Mouse (Mus musculus) adrenal gland (tissue): ENCODE results near the gene Prf1.

Experiments
- intact Hi-C: fragments of 180-260 bp; cut with DNase I; formaldehyde crosslinking; loops from one replicate; pipeline ENCODE4 v1.15.1; 2025

Prf1 gene

DNA sequence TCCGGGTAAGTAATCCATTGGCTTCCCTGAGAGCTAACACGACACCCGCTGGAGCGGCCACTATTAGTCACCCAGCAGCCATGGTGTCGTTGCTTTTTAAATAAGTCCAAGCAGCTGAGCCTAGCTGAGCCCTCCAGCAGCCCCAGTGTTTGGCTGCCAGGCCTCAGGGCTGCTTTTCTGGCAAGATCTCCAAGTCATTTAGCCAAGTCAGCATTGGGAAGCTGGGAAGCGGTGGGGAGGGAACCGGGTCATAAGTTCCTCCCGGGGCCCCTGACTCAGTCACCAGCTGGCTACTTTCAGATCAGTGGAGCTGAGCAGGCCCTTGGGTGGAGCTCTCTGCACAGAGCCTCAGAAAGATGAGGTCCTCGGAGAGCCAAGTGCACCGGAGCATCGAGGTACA is 12.4 kb upstream of the Prf1 start:
- intact Hi-C loops = no loop called here

DNA sequence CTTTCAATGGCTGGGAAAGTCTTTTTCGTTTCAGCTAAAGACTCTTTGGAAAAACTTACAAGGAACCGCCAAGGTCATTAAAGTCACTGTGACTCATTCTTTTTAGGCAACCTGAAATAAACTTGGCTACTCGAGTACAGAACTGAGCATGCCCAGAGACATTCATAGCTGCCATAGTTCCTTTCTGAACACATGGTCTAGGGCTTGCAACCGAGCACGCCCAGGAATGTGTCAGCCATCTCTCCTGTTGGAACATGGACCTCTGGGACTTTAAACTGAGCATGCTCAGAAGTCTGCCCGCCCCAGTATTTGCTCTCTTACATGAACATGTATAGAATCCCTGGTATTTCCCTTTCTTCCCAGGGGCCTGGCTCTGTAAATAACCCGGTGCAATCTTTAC is 11.4 kb upstream of the Prf1 start:
- intact Hi-C loops = no loop called here

DNA sequence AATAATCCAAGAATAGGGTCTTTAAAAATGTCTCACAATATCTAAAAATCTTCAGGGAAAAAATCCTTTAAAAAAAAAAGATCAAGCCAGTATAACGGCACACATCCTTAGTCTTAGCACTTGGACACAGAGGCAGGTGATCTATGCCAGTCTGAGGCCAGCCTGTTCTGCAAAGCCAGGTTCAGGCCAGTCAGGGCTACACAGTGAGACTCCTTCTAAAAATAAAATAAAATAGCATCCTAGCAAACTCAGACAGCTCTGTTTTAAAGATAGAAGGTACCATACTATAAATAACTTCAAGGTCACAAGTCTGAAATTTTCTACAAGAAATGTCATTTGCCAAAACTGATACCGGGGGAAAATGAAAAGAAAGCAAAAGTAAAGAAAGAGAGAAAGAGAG is 7.6 kb upstream of the Prf1 start:
- intact Hi-C loops = no loop called here

DNA sequence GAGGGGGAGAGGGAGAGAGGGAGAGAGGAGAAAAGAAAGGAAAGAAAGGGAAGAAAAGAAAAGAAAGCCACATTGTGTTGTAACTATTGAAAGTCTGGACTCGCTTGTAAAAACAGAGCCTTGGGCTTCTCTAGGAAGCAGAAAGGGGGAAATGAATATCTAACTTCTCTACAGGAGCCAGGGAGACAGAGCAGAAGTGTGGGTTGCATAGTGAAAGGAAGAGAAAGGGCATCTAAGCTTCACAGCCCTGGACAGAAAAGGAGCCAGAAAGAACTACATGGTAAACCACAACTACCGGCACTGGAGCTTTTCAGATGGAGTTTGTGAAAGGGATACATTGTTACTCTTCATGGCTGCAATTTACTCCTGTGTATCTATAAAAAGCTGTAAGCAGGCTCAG is 7.2 kb upstream of the Prf1 start:
- intact Hi-C loops = no loop called here

DNA sequence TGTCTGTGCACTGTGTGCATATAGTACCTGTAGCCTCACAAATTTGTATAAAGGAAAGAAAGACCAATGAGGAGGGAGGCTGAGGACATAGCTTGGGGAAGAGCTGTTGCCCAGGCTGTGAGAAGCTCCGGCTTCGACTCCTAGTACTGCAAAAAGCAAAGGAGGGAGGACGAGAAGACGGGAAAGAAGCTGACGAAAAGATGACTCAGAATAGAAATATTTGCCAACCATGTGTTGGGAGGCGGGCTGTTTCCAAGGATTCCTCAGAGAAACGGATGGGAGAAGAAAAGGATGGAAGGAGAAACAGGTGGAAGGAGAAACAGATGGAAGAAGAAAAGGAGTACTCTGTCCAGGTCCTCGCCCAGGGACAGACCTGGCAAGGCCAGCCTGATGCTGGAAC is 3.4 kb upstream of the Prf1 start:
- intact Hi-C loops = no loop called here

DNA sequence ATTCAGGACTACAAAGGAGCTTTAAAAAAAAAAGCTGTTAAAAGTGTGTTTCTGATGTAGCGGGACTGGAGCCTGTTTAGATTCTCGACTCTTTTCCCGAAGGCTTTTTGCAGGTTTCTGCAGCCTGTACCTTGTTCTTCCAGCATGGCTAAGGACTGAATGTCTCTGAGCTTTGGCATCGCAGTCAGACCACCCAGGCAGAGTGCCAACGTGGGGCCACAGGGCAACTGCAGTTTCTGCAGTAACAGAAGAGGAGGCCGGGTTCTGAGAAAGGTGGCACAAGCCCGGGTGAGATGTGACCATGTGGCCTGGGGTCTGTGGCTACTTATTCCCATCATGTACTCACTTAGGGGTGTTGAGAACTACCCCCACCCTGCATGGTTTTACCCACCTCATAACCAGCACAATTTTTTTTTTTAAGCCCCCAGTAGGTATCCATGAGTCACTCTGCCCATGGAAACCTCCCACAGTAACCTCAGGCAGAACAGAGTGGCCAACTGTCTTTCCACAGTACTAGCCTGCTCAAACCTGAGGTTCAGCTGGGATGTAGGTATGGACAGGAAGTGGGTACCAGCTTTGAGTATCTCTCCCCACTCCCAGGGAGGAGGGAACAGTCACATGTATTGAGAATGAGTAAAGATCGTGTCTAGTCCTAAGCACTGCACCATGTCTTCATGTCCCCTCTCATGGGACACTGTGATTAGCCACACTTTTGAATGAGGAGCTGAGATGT is 754 bp upstream of the Prf1 start:
- intact Hi-C loops = no loop called here

DNA sequence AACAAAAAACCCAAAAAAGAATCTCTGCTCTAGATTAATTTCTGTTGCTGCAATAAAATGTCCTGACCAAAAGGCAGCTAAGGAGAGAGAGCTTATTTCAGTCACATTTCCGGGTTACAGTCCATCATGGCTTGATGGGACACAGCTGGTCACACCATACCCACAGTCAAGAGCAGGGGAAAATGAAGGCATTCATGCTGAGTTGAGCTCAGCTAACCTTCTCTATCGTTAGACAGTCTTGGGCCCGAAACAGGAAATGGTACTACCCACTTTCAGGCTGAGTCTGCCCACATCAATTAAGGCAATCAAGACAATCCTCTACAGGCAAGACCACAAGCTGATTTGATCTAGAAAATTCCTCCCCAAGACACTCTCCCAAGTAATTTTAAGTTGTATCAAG is 3.4 kb downstream of the Prf1 start:
- intact Hi-C loops = no loop called here

DNA sequence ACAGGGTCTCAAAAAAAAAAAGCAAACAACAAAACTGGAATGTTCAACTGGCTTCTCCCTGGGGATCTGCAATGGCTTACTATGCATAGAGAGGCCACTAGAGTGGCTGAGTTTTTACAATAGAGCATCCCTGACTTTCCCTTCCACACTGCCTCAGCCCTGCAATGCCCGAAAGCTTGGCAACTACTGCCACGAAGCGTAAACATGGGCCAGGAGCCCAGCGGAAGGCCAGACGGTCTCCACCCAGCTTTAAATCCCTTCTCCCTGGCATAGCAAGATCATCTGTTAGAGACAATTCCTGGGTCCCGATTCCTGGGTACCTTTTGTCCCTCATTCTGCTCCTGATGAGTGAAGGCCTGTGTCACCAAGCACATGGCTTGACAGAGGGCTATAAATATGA is 6.4 kb downstream of the Prf1 start:
- intact Hi-C loops = no loop called here

DNA sequence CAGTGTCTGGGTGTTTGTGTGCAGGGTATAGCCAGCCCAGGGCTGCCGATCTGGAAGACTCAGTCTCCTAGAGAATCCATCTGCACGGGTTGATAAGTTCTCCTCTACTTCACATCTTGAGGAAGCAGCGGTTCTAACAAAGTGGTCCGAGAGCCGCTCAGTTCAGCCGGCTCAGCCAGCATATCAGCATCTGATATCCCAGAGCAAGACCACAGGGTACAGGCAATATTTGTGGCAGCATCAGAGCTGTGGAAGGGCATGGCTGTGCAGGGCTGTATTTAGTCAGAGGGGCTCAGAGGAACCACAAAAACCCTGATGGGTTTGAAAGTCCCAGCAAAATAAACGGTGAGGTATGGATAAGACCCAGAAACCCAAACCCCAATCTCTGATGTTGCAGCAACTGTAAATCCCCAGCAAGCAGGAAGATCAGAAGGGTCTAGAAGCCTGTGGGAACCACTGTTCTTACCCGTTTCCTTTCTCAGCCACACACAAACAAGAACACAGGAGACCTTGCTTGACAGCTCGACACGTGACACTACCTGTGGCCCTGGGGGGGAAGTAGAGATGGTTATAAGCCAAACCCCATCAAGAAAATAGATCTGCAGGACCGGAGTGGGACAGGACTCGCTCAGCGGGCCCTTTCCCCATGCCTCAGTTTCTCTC is 8.4 kb downstream of the Prf1 start:
- intact Hi-C loops = no loop called here

DNA sequence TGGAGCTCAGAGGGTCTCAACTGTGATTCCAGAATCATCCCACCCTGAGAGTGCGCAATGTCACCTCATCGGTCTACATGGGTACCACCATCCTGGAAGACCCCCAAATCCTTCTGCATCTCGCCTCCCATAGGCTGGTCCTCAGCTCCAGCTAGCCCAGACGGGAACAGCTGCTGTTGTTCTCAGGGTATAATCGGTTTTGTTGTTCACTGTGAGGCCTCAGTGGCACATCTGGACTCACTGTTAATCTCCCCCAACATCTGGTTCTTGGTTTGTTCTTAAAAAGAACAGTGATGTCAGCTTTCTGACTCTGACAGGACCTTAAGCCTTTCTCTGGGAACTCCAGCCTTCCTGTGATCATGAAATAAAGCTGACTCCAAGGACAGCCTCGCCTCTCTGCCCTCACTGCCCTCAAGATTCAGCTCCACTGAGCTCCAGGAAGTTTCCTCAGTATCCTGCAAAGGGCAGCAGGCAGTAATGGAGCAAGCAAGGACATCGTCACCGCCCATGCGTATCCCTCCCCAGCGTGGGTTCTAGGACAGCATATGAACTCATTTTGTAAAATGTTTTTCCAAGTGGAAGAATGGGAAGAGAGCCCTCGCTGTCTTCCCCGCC is 11.2 kb downstream of the Prf1 start:
- intact Hi-C loops = no loop called here

DNA sequence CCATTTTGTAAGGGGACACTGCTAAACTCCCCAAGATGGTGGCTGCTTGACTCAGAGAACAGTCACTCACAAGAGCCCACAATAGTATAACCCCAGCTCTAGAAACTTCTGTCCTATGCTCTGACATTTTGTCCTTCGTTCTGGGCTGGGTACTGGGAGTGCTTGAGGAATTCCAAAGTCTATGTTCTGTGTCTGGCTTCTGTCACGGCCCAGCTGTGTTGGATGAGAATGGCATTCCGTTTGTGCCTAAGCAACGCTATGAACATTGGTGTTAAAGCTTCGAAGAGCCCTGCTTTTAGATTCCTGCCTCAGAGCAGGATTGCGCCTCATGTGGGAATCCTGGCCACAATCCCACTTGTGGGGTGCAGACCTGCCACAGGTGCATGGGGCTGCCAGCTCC is 14.5 kb downstream of the Prf1 start:
- intact Hi-C loops = no loop called here

DNA sequence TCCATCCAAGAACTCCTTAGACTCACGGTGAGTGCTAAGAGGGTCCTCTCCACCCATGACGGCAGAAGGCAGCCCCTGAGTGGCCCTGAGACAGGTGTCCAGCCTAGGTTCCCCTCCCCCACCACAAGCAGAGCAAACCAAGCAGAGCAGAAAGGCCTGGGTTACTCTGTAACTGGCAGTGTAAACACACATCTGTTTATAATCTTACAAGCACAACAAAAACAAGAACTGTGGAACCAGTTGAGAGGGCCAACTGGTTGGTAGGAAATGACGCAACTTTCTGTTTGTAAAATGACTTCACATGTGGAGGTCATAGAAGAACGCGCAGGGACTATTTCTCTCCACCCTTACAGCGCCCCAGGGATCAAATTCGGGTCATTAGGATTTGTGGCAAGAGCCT is 15.1 kb downstream of the Prf1 start:
- intact Hi-C loops = no loop called here

DNA sequence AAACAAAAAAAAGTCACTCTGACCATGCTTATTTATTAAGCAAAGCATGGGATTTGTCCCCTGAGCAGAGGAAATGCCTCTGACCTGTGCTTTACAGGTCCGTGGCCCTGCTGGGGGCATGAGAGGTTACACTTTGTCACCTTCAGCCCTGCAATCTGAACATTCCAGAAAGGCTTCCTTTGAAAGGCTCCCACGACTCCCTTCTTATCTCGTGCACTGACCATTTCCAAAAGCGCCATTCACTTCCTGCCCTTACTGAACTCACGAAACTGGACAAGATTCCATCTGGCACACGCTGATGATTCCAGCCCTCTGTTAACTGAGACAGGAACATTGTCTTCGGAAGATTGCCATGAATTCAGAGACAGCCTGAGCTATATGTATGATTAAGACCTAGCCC is 16.1 kb downstream of the Prf1 start:
- intact Hi-C loops = no loop called here

DNA sequence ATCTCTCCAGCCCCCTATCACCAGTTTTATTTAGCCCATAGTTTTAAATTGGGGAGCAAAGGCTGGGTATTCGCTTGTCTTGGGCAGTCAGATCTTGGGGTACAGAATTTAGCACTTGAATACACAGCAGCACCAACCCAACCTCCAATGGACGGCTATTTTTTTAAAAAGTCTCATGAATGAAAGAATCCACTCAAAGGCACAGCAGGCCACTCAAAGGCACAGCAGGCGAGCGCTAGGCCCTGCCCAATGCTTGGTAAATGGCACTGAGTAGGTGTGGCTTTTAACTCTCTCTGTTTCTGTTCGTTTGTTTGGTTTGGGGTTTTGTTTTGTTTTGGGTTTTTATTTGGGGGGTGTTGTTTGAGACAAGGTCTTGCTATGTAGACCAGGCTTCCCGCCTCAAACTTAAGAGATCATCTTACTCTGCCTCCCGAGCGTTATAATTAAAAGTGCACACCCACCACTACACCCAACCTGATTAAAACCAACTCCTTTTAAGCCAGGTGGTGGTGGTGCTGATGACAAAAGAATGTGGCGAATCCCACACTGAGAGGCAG is 17.8 kb downstream of the Prf1 start:
- intact Hi-C loops = no loop called here

DNA sequence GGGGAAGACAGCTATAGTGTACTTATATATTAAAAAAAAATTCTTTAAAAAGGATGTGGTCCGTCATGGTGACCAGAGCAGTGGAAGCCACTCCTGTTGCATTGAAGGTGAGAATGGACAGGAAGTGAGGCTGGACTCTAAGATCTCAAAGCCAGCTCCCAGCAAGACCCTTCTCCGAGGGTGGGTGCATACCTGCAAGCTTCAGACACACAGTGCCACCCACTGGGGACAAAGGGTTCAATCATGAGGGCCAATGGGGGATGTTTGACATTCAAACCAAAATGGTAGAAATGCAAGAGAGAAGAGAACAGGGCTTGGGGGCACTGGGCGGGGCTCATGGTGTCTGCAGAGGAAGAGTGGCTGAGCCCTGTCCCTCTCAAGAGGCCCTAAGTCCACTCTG is 20.9 kb downstream of the Prf1 start:
- intact Hi-C loops = no loop called here

DNA sequence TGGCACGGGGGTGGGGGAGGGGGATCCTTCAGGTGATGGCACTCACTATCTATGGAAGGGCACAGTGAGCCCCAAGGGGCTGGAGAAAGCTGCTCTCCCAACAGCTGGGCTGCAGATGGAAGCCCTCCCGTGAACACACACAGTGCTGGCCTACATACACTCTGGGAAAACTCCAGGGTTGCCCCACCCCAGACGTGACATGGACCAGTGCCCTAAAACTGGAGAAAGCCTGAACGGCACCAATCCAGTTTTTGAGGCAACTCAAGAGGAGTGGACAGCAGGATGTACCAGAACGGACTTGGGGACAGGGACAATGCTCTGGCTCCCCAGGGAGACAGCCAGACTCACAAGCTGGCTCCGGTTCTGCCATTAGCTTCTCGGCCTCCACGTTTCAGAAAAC is 27.1 kb downstream of the Prf1 start:
- intact Hi-C loops = no loop called here

DNA sequence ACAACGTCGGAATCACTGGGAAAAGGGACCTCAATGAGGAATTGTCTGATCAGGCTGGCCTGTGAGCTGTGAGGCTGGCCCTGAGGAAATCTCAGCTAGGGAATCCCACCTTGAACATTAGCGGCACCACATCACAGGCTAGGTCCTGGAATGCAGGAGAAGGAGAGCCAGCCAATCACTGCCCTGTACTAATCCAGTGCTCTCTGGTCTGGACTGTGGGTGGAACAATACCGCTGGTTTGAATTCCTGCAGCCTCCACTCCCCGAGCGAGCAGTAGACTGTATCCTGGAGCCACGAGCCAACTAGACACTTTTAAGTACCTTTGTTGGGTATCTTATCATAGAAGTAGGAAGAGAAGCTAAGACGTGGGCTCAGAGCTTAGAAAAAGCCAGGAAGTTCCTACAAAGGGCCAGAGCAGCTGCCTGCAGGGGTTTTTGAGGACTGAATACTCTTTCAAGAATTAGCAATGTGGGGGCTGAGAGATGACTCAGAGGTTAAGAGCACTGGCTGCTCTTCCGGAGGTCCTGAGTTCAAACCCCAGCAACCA is 28.2 kb downstream of the Prf1 start:
- intact Hi-C loops = no loop called here

DNA sequence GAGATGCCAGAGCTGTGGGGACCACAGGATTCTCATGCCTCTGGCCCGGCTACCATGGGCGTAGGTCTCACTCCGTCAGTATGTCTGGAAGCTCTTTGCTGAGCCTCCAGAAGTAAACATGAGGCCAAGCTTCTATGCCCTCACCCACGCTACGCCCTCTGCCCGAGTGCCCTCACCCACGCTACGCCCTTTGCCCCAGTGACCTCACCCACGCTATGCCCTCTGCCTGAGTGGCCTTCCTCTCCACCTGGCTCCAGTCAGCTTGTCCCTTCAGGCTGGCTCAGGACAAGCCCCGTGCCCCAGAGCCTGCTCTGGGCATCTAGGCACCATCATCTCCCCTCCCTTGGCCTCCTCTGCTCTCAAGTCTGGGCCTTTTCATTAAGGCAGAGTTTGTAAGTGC is 29.9 kb downstream of the Prf1 start:
- intact Hi-C loops = no loop called here

DNA sequence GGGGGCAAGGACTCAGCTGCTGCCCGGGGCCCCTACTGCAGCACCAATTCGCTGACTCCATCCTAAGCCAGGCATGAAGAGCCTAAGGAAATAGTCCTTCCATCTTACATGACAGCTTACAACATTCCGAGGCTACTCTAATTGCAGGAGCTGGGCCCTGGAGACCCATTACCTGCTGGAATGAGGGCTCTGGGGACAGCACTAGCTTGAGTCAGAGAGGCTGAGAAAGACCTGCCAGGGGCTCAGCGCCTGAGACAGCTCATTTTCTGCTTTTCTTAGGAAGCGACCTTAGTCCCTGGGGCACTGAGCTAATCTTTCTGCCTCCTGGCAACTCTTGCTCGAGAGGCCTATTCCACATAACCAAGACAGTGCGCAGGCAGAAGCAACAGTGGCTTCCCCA is 31.3 kb downstream of the Prf1 start:
- intact Hi-C loops = no loop called here

DNA sequence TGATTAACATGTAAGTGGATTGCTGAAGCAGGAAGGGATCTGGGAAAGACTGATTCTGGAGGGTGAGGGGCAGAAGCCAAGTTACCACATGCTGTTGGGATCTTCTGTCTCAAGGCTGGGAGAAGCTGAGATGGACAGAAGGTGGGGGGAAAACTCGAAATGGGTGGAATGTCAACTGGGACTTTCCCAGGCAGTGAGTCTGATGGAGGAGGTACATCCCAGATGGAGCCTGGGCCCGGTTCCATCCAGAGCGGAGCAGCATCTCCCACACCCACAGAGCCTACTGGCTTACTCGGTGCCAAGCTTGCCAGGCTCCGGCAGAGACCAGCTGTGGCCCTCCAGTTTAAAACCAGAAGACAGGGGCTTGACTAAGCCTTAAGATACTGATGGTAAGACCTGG is 33.4 kb downstream of the Prf1 start:
- intact Hi-C loops = no loop called here

DNA sequence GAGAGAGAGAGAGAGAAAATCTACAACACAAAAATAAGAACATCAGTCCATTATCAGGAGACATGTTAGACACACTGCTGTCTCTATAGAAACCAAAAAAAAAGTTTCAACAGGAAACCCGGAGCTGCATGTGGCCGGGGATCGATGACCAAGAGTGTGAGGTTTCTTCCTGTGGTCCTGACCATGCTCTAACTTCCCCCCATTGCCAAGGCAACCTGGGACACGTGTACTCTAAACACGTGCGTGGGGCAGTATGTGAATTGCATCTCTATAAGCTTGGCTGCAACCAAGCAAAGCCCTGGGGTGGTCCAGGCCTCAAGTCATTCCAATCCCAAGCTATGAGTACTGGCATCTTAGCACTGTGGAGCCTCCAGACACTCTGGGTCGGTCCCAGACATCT is 36.9 kb downstream of the Prf1 start:
- intact Hi-C loops = no loop called here

DNA sequence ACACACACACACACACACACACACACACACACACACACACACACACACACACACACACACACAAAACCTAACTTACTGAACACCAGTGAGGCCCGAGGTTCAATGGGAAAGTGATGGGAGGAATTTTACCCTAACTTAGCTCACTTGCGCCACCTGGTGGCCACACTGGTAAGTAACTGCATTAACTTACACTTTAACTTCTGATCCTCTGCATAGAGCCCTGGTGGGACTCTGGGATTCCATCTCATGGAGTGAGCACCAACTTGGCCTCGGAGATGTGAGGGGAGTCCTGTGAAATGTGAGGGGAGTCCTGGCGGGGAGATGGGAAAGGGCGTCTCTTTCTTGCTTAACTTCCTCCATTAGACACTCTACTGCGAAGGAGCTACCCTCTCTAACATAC is 38.5 kb downstream of the Prf1 start:
- intact Hi-C loops = loop anchor here (1.0 to 5.0 kb wide), 2 partner anchors 59 to 137 kb away; no protein-coding TSS in a partner anchor
